ENCODE assay signal across 26 mouse cellular contexts in genomic region chr15:74454543-74454942, GRCm38 (mm10).
DNase-seq lines count a peak whose midpoint lies in the region; ATAC-seq and TF ChIP-seq lines count a peak whose summit lies in the region.
"Had no signal": no experiment of that assay in that cellular context is flagged by ENCODE, and none has a peak within 500 bp of the region (broad histone marks: within the 10 kb centered on the region; RNA-seq: fewer than 3 reads in every experiment).

No protein-coding gene starts in this region.

- H3K36me3 ChIP-seq in stomach, postnatal 0 days (ENCODE audit: control insufficient read depth, insufficient read depth, low read length), result no peaks in the 10 kb centered on the region
- H3K36me3 ChIP-seq: embryonic facial prominence, embryonic 13.5 days; forebrain, embryonic 10.5 days; forebrain, embryonic 15.5 days; hindbrain, embryonic 10.5 days; limb, embryonic 13.5 days had no signal

- WGBS in stomach, postnatal 0 days, result 57% methylated on average over 3 of the region's 3 CpGs

- no peaks in the 10 kb centered on the region for H3K9me3 ChIP-seq in stomach, postnatal 0 days (ENCODE audit: control insufficient read depth, low read length)
- H3K9me3 ChIP-seq: embryonic facial prominence, embryonic 13.5 days; forebrain, embryonic 10.5 days; forebrain, embryonic 15.5 days; hindbrain, embryonic 10.5 days; limb, embryonic 13.5 days had no signal

- H3K9ac ChIP-seq in stomach, postnatal 0 days (ENCODE audit: low read length), result no peak overlapping the region
- H3K9ac ChIP-seq: embryonic facial prominence, embryonic 13.5 days; forebrain, embryonic 15.5 days; limb, embryonic 13.5 days had no signal

- no peaks in the 10 kb centered on the region for H3K27me3 ChIP-seq in stomach, postnatal 0 days (ENCODE audit: control insufficient read depth, insufficient read depth, low read length)
- H3K27me3 ChIP-seq: forebrain, embryonic 15.5 days had no signal

- H3K27ac ChIP-seq in stomach, postnatal 0 days (replicated peaks), result no peak overlapping the region
- H3K27ac ChIP-seq: embryonic facial prominence, embryonic 13.5 days; forebrain, embryonic 10.5 days; forebrain, embryonic 15.5 days; gastrocnemius, adult 2 months; hindbrain, embryonic 10.5 days; limb, embryonic 13.5 days had no signal

- ATAC-seq in stomach, postnatal 0 days (ENCODE audit: low FRiP score, low TSS enrichment), result no peak
- ATAC-seq: forebrain, embryonic 15.5 days; intestine, postnatal 0 days had no signal

- no peak for TF ChIP-seq EP300 in stomach, postnatal 0 days (optimal IDR thresholded peaks at IDR 0.05)

- intact Hi-C loops in left cerebral cortex, postnatal 4 days (cut with DNase I), result no loop called here
- intact Hi-C loops in left cerebral cortex, postnatal 10 days (cut with DNase I), result no loop called here

- DNase-seq in left cerebral cortex, postnatal 4 days, result peak; percentile 45
- no peak for DNase-seq in left cerebral cortex, postnatal 10 days (ENCODE audit: extremely low spot score in 1 of 2, low spot score in 2 of 2)
- DNase-seq in cerebellum, adult 18-20 months, result peak; percentile 66 to 80
- DNase-seq in cerebellum, adult 9-11 months, result peak; percentile 84
- no peak for DNase-seq in stomach, postnatal 0 days (ENCODE audit: low spot score)
- DNase-seq in adrenal gland, postnatal 25 days, result no peak
- no peak for DNase-seq in right cerebral cortex, postnatal 4 days
- DNase-seq: adrenal gland, adult 2 months; B cell, adult 2 months; gastrocnemius, adult 2 months; gastrocnemius, postnatal 36 days; heart, postnatal 14 days; kidney, adult 9 months; kidney, postnatal 10 days; layer of hippocampus, adult 9-11 months; lung, postnatal 10 days; midbrain, embryonic 14.5 days; thymus, adult 2 months; thymus, postnatal 4 days had no signal

- no peak overlapping the region for H3K4me2 ChIP-seq in stomach, postnatal 0 days (replicated peaks; ENCODE audit: low read depth)
- H3K4me2 ChIP-seq: embryonic facial prominence, embryonic 13.5 days; forebrain, embryonic 15.5 days; limb, embryonic 13.5 days; liver, embryonic 11.5 days had no signal

- no peak overlapping the region for H3K4me3 ChIP-seq in stomach, postnatal 0 days (ENCODE audit: low read depth, low read length)
- H3K4me3 ChIP-seq: embryonic facial prominence, embryonic 13.5 days; forebrain, embryonic 10.5 days; forebrain, embryonic 15.5 days; gastrocnemius, adult 2 months; hindbrain, embryonic 10.5 days; limb, embryonic 13.5 days had no signal

- peak; percentile 7; the same call in 1 of the 2 replicates for TF ChIP-seq CTCF in stomach, postnatal 0 days (IDR thresholded peaks at IDR 0.05; ENCODE audit: low read depth)

- no peaks in the 10 kb centered on the region for H3K4me1 ChIP-seq in stomach, postnatal 0 days (replicated peaks; ENCODE audit: control insufficient read depth, insufficient read depth)

Comparison
In these comparisons a context has a peak if more than half of its experiments do, and no peak if none do; other contexts are left out.
1. DNase-seq: peak in left cerebral cortex, postnatal 4 days (single experiment), cerebellum, adult 18-20 months (2 of 2) and cerebellum, adult 9-11 months (single experiment); none in left cerebral cortex, postnatal 10 days (0 of 2), stomach, postnatal 0 days (single experiment), adrenal gland, postnatal 25 days (single experiment) and right cerebral cortex, postnatal 4 days (single experiment).